Mouse (Mus musculus): ENCODE results near the gene Loxl1.

DNA sequence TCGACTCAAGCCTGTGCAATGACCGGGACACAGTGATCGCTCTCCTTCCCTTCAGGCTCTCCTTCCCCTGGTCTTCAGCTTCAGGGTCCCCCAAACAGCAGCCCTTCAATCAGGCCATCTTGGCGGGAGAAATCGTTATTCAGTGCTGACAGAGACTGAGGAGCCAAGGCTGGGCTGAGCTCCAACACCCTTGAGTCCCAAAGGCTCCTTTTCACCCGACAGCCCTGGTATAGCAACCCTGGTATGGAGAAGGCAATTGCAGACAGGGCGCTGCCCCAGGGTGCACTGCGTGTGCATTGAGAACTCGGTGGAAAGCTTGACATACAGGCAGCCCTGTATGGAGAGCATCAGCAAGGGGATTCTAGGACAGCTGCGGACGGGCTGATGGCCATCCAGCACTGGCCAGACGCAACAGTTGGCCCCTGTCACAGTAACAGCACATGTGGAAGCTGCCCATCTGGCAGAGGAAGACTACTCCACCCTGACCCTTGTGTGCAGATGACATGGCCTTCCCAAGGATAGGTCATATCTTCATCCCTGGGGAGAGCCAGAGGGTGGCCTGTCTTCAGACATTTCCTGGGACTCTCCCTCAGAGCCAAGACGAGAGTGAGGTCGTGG is 2.8 kb downstream of the Loxl1 start:
- TF ChIP-seq CTCF (IDR thresholded peaks at IDR 0.05; ENCODE audit: low read depth) = no peak
- no peak for TF ChIP-seq EP300 (IDR thresholded peaks at IDR 0.05; ENCODE audit: low read depth)
